Mouse (Mus musculus) lung, postnatal 0 days (tissue): ENCODE results near the gene Fn3krp. TPM values are rescaled to one million over a fixed set of nuclear protein-coding genes. Genes with fewer than 3 reads are reported as not detected.

Experiments
- ATAC-seq: fragments of 200-750 bp; cut with Nextera tagmentation; 2 replicates; pipeline ENCODE4 v1.8.0; 2017; ENCODE audit warnings: moderate library complexity
- DNase-seq: peaks from one replicate; pipeline ENCODE4 v3.0.0-alpha.2; 2016; ENCODE audit warnings: low spot score
- H3K27ac ChIP-seq: fragments of 300-500 bp; sonication (generic); 2 replicates; pipeline ENCODE4 v1.5.1; 2014; ENCODE audit warnings: antibody characterized with exemption, mild to moderate bottlenecking, low read length, mixed read lengths
- H3K27me3 ChIP-seq: fragments of 300-500 bp; sonication (generic); replicated peaks from 2 replicates; pipeline ENCODE4 v1.6.1; 2014; ENCODE audit warnings: low read length, mixed read lengths; ENCODE audit not compliant: insufficient read depth
- H3K36me3 ChIP-seq: fragments of 300-500 bp; sonication (generic); 2 replicates; pipeline ENCODE4 v1.6.1; 2014; ENCODE audit warnings: low read length, mixed read lengths; ENCODE audit not compliant: insufficient read depth
- H3K4me1 ChIP-seq: fragments of 300-500 bp; sonication (generic); 2 replicates; pipeline ENCODE4 v1.6.1; 2014; ENCODE audit warnings: antibody characterized with exemption, low read depth, low read length, mixed read lengths; ENCODE audit not compliant: insufficient read depth
- H3K4me2 ChIP-seq: fragments of 300-500 bp; sonication (generic); replicated peaks from 2 replicates; pipeline ENCODE4 v1.6.1; 2014; ENCODE audit warnings: low read depth, mild to moderate bottlenecking, low read length, moderate library complexity, mixed read lengths
- H3K4me3 ChIP-seq: fragments of 300-500 bp; sonication (generic); 2 replicates; pipeline ENCODE4 v1.5.1; 2014; ENCODE audit warnings: low read depth, low read length
- H3K9ac ChIP-seq: fragments of 300-500 bp; sonication (generic); replicated peaks from 2 replicates; pipeline ENCODE4 v1.6.1; 2014; ENCODE audit warnings: low read depth, mild to moderate bottlenecking
- H3K9me3 ChIP-seq: fragments of 300-500 bp; sonication (generic); 2 replicates; pipeline ENCODE4 v1.6.1; 2016; ENCODE audit warnings: low read length, mixed read lengths
- CTCF ChIP-seq: IDR thresholded peaks from 2 replicates; pipeline ENCODE4 v1.5.1; 2016; ENCODE audit warnings: antibody characterized with exemption, mild to moderate bottlenecking
- EP300 ChIP-seq: IDR thresholded peaks from 2 replicates; pipeline ENCODE4 v1.6.1; 2016; ENCODE audit warnings: antibody characterized with exemption, mild to moderate bottlenecking, control low read depth
- WGBS: fragments of 180-500 bp; shearing (Covaris S2); extraction: QIAGEN DNeasy Blood & Tissue Kit; methylation state at CpG from one replicate; pipeline ENCODE4 v1.1.7; 2014; 5-methylcytosine and 5-hydroxymethylcytosine counted together
- polyA plus RNA-seq: library from polyadenylated mRNA; unstranded; fragments of >200 nt; fragmentation: Nextera tagmentation; extraction: Ambion mirVana; gene quantifications from 2 replicates; pipeline ENCODE4 v1.2.1, GENCODE M21; 2015

Fn3krp gene
- polyA plus RNA-seq, 1 experiment from 2014 or later = 5.8 TPM

DNA sequence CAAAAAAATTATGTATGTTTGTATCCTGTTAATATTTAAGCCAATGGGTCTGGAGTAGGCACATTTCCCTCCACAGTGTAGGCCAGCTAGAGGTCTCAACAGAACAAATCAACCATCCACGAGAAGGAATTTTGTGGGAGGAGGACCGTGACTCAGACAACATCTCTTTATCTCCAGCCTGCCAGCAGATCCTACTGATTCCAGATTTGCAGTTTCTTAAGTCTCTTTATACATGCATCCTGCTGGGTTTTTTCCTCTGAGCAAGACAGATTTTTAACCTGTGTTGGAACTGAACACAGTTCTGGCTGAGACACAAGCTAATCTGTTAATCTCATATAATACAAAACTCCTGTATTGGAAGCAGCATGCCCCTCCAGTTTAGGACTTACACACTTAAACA lies 2.3 kb upstream of the Fn3krp start:
- ATAC-seq (no peak), DNase-seq (no peak)
- no peaks in the 10 kb centered on the region for H3K9me3 ChIP-seq
- peaks cover 4% of the 10 kb centered on the region; the same call in 1 of the 2 replicates for H3K4me1 ChIP-seq
- H3K27me3 ChIP-seq = no peaks in the 10 kb centered on the region
- H3K27ac ChIP-seq = no peak overlapping the region
- WGBS = 43% methylated on average over 2 of the region's 2 CpGs
- no peak overlapping the region for H3K4me3 ChIP-seq
- H3K36me3 ChIP-seq = no peaks in the 10 kb centered on the region
- H3K9ac ChIP-seq = no peak overlapping the region
- H3K4me2 ChIP-seq = no peak overlapping the region
- TF ChIP-seq EP300 (no peak), CTCF (no peak)

DNA sequence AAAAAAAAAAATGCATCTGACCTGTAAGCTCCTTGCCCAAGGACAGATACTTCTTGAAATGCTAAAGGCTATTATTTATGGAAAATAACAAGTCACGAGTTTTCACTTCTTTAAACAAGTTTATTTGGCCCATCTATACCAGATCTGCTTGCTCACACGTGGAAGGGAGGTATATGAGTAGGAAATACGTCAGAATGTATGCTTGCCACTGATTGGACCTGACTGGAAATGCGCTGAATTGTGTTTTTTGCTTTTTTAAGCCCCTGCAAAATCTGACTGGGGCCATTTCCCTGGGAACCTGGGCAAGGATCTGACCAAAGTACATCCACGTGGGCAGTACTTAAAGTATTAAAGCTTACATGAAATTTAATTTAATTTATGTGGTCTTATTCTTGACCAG lies 822 bp upstream of the Fn3krp start:
- H3K9ac ChIP-seq = no peak overlapping the region
- H3K9me3 ChIP-seq = no peaks in the 10 kb centered on the region
- peaks cover 4% of the 10 kb centered on the region; the same call in 1 of the 2 replicates for H3K4me1 ChIP-seq
- H3K4me3 ChIP-seq = no peak overlapping the region
- ATAC-seq (no peak), DNase-seq (no peak)
- WGBS = 49% methylated on average over 5 of the region's 5 CpGs
- H3K27me3 ChIP-seq = no peaks in the 10 kb centered on the region
- no peaks in the 10 kb centered on the region for H3K36me3 ChIP-seq
- H3K27ac ChIP-seq = no peak overlapping the region
- H3K4me2 ChIP-seq = peak overlapping the region; percentile 93; the same call in 1 of the 2 replicates
- TF ChIP-seq EP300 (no peak), CTCF (no peak)

DNA sequence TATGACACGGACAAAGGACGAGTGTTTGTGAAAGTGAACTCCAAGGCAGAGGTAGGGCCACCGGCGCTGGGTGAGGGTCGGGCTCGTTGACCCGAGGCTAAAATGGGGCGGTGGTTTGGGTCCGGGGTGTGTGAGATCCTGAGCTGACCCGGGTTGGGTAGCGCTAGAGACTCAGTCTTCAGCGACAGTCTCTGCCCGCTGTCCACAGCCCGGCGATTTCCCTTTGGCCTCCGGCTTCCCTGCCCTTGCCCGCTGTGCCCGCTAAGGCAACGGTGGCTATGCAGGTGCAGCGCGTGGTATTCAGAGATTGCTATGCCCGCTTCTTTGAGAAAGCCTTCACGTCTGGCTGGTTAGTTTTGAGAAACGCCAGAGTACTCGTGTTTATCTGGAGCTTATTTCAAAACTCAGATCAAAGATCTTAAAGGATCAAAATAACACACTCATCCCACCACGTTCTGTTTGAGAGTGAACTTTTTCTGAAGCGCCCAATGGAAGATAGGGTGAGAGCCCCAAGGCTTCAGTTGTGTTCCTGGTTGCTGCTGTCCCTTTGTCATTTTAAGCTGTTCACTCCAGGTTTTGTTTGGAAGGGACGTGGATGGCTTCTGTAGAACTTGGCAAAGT lies 462 bp downstream of the Fn3krp start:
- peaks cover 4% of the 10 kb centered on the region; the same call in 1 of the 2 replicates for H3K4me1 ChIP-seq
- H3K9ac ChIP-seq = peak overlapping the region; percentile 70
- peak overlapping the region; percentile 78 for H3K4me3 ChIP-seq
- no peaks in the 10 kb centered on the region for H3K36me3 ChIP-seq
- H3K4me2 ChIP-seq = peak overlapping the region; percentile 93
- ATAC-seq (peak; percentile 61), DNase-seq (peak; percentile 30)
- peak overlapping the region; percentile 68 for H3K27ac ChIP-seq
- WGBS = 2% methylated on average over 28 of the region's 28 CpGs
- TF ChIP-seq EP300 = no peak
- no peaks in the 10 kb centered on the region for H3K27me3 ChIP-seq
- no peaks in the 10 kb centered on the region for H3K9me3 ChIP-seq

DNA sequence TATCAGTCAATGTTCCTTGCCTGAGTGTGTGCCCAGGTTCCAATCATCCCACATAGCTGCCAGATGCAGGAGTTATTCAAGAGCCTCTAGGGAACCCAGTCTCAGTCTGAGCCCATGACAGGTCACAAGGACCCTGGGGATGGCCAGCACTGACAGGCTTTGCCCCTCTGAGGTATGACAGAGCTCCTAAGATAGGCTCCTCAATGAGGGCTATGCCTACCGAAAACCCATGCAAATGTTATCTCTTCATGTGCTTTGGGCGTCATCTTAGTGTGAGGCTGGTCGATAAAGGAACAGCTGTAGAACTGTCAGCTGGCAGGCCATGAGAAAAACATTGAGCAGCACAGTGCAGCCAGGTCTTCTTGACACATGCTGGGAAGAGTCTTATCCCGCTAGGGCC lies 12.2 kb downstream of the Fn3krp start:
- no peak overlapping the region for H3K27ac ChIP-seq
- no peak for DNase-seq

DNA sequence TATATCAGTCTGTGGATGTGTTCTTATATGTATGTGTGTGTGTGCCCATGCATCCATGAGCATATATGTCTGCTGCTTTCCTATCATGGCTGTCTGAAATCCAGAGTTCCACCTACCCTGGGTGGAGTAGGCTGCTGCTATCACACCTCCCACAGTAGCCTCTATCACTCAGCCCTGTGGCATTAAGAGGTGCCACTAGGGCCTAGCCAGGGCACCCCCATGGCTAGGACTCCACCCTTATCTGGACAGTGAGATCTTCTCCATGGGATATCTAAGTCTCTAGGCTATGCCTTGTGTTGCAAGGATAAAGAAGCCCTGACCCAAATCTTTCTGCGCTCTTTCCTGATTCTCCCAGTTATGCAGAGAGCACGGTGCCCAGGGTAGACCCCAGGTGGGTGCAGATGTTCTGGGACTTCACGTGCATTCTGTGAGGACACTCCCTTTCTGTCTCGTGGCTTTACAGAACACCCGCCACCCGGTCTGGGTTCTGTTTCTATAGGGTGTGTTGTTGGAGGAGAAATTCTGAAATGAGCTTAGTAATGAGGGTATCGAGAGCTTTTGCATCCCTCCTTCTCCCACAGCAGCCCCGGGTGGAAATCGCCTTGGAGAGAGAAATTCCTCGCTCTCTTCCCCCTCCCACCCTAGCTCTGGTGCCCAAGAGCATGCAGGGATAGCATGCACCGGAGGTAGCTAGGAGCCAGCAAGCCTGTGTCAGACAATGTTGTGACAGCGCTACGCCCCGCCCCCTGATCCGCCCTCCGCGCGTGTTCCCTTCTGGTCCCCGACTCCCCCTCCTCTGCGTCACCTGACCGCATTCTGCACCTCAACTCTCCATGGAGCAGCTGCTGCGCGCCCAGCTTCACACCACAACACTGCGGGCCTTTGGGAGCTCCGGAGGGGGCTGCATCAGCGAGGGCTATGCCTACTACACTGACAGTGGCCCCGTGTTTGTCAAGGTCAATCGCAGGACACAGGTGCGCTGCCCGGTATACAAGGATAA lies 13.3 kb downstream of the Fn3krp start, which contains the start of gene Fn3k:
Gene Fn3k, plus strand, starts transcription at position 758 of the 1,000 bp plus-strand sequence.
- Histone ChIP-seq H3K4me3 (peak within 1 kb of the TSS; percentile 36), H3K9me3 (no peaks in the 10 kb centered on the region), H3K36me3 (no peaks in the 10 kb centered on the region), H3K27ac (no peak within 1 kb of the TSS), H3K27me3 (no peaks in the 10 kb centered on the region), H3K9ac (0 out of 2 replicates have a peak within 1 kb of the TSS, but pooled peaks have one; percentile 23), H3K4me2 (peak within 1 kb of the TSS; percentile 65), H3K4me1 (peaks cover 5% of the 10 kb centered on the region)
- peak; percentile 96 for ATAC-seq
- TF ChIP-seq EP300 (no peak), CTCF (no peak)
- peak; percentile 90 for DNase-seq
- WGBS = 6% methylated on average over 30 of the region's 30 CpGs

More for the DNA sequence above, 12.2 kb downstream of the Fn3krp start:
- H3K36me3 ChIP-seq = no peaks in the 10 kb centered on the region
- ATAC-seq = no peak
- peaks cover 5% of the 10 kb centered on the region for H3K4me1 ChIP-seq
- TF ChIP-seq CTCF = no peak
- TF ChIP-seq EP300 = no peak
- H3K9ac ChIP-seq = no peak overlapping the region
- H3K9me3 ChIP-seq = no peaks in the 10 kb centered on the region
- no peak overlapping the region for H3K4me3 ChIP-seq
- no peak overlapping the region for H3K4me2 ChIP-seq
- no peaks in the 10 kb centered on the region for H3K27me3 ChIP-seq
- WGBS = 74% methylated on average over 4 of the region's 4 CpGs

DNA sequence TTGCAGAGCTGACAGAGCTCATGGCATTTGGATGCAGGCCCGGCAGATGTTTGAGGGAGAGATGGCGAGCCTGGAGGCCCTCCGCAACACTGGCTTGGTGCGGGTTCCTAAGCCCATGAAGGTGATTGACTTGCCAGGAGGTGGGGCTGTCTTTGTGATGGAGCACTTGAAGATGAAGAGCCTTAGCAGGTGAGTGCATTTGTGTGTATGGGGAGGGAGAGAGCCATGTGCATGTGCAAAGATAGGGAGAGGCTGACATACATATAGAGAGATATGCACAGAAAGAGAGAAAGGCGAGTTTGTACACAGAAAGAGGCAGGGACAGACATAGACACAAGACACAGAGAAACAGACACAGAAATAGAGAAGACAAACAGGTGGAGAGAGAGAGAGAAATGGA lies 16.0 kb downstream of the Fn3krp start:
- Histone ChIP-seq H3K27ac (no peak overlapping the region), H3K4me3 (no peak overlapping the region), H3K4me1 (peaks cover 5% of the 10 kb centered on the region), H3K9ac (no peak overlapping the region), H3K27me3 (no peaks in the 10 kb centered on the region), H3K36me3 (no peaks in the 10 kb centered on the region), H3K9me3 (no peaks in the 10 kb centered on the region), H3K4me2 (no peak overlapping the region)
- ATAC-seq (no peak), DNase-seq (no peak)
- TF ChIP-seq EP300 (no peak), CTCF (no peak)
- 59% methylated on average over 5 of the region's 5 CpGs for WGBS
